Mouse (Mus musculus) bone marrow, adult 2 months (tissue): ENCODE measurements around the gene Pithd1.

Experiments used
- CTCF ChIP-seq: fragments of 200-500 bp; IDR thresholded peaks from 2 replicates; pipeline ENCODE4 v1.5.1; 2011; ENCODE audit warnings: low read length, control low read depth; ENCODE audit not compliant: control insufficient read depth, insufficient read depth
- POLR2A ChIP-seq: fragments of 200-500 bp; IDR thresholded peaks from 2 replicates; pipeline ENCODE4 v1.6.1; 2011; ENCODE audit warnings: low read depth, mild to moderate bottlenecking, control low read depth, low read length, borderline replicate concordance; ENCODE audit not compliant: control insufficient read depth

DNA sequence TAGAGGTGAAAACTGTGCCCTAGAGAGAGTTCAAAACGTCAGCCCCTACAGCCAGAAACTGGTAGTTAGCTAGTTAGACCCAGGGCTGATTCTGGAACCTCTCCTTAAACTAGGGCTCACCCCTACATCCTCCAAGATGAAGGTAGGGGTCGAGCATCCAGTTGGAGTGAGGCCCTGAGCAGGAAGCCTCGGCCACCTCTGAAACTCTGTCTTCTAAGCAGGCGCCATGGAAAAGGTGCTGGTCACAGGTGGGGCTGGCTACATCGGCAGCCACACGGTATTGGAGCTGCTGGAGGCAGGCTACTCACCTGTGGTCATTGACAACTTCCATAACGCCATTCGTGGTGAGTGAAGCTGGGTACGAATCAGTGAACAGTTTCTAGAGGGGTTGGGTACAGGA lies 22.0 kb downstream of the Pithd1 start:
- TF ChIP-seq POLR2A (no peak), CTCF (no peak)
